Mouse (Mus musculus) olfactory bulb, adult 2 months (tissue): ENCODE measurements around the gene Dkk2.

Experiments
- CTCF ChIP-seq: fragments of 200-500 bp; IDR thresholded peaks from 2 replicates; pipeline ENCODE4 v1.5.1; 2012; ENCODE audit warnings: low read depth, mild to moderate bottlenecking, low read length, moderate library complexity; ENCODE audit not compliant: insufficient read depth
- POLR2A ChIP-seq: fragments of 200-500 bp; IDR thresholded peaks from 2 replicates; pipeline ENCODE4 v1.6.1; 2012; ENCODE audit warnings: mild to moderate bottlenecking, low read depth, low read length, moderate library complexity; ENCODE audit not compliant: insufficient read depth

GRCm38 (mm10) chr3:132037670-132038069, 47.4 kb upstream of the Dkk2 start:
- TF ChIP-seq CTCF = no peak
- TF ChIP-seq POLR2A = no peak
